8 mouse cellular contexts compared by ENCODE assay signal in the genomic region with DNA sequence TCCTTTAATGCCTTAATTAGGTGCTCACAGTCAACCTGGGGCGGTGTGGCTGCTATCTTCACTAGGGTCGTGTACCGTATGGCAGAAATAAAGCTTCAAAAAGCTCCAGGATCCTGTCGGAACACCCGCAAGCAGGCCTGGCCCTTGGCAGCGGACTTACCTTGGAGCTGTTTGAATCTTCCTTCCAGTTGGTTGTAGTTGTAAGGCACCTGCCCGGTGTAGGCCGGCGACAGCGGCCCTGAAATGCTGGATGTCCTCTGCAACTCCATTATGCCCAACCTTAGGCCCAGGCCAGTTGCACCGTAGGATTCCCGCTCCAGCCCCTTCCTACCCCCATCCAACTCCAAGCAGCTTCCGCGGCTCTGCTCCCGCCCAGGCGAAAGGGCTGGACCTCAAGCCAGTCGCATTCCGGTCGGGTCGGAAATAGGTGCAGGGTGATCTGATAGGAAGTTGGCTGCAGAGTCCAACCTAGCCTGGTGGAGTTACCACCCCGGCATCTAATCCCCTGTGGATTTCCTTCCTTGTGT.
DNase-seq lines count a peak whose midpoint lies in the region; ATAC-seq and TF ChIP-seq lines count a peak whose summit lies in the region.

No protein-coding gene starts in this region.

- H3K4me3 ChIP-seq in G1E (ENCODE audit: low read depth, low read length): peak overlapping the region; percentile 80
- H3K4me3 ChIP-seq in forebrain, embryonic 14.5 days (ENCODE audit: low read depth, low read length): peak overlapping the region; percentile 45
- peak overlapping the region; percentile 53 for H3K4me3 ChIP-seq in hindbrain, embryonic 12.5 days
- H3K4me3 ChIP-seq in liver, embryonic 13.5 days (replicated peaks): peak overlapping the region; percentile 62

- no peak for TF ChIP-seq CTCF in G1E (IDR thresholded peaks at IDR 0.05; ENCODE audit: low read depth, low read length)

- 2% methylated on average over 21 of the region's 21 CpGs for WGBS in forebrain, embryonic 14.5 days
- 2% methylated on average over 21 of the region's 21 CpGs for WGBS in hindbrain, embryonic 12.5 days
- 1% methylated on average over 21 of the region's 21 CpGs for WGBS in liver, embryonic 13.5 days (ENCODE audit: insufficient replicate concordance)

- peaks cover 44% of the 10 kb centered on the region for H3K4me1 ChIP-seq in G1E (ENCODE audit: insufficient read depth, low read depth, low read length)
- H3K4me1 ChIP-seq in forebrain, embryonic 14.5 days (ENCODE audit: control insufficient read depth, insufficient read depth, low read length): peaks cover 4% of the 10 kb centered on the region; the same call in 1 of the 2 replicates
- peaks cover 15% of the 10 kb centered on the region for H3K4me1 ChIP-seq in hindbrain, embryonic 12.5 days
- H3K4me1 ChIP-seq in liver, embryonic 13.5 days (replicated peaks): peaks cover 38% of the 10 kb centered on the region

- H3K9me3 ChIP-seq in G1E (replicated peaks): peaks cover 4% of the 10 kb centered on the region; the same call in 1 of the 2 replicates
- no peaks in the 10 kb centered on the region for H3K9me3 ChIP-seq in forebrain, embryonic 14.5 days (replicated peaks; ENCODE audit: control insufficient read depth, low read length)
- H3K9me3 ChIP-seq in hindbrain, embryonic 12.5 days (replicated peaks): no peaks in the 10 kb centered on the region
- no peaks in the 10 kb centered on the region for H3K9me3 ChIP-seq in liver, embryonic 13.5 days (replicated peaks)

- H3K36me3 ChIP-seq in G1E (replicated peaks): no peaks in the 10 kb centered on the region
- no peaks in the 10 kb centered on the region for H3K36me3 ChIP-seq in forebrain, embryonic 14.5 days (ENCODE audit: control insufficient read depth, insufficient read depth, low read length)
- no peaks in the 10 kb centered on the region for H3K36me3 ChIP-seq in hindbrain, embryonic 12.5 days
- no peaks in the 10 kb centered on the region for H3K36me3 ChIP-seq in liver, embryonic 13.5 days

- H3K9ac ChIP-seq in forebrain, embryonic 14.5 days (ENCODE audit: low read length): peak overlapping the region; percentile 61
- H3K9ac ChIP-seq in hindbrain, embryonic 12.5 days: peak overlapping the region; percentile 66
- H3K9ac ChIP-seq in liver, embryonic 13.5 days: peak overlapping the region; percentile 70

- peak; percentile 30; the same call in 1 of the 2 replicates for ATAC-seq in G1E (ENCODE audit: extremely low read depth, insufficient number of reproducible peaks, low FRiP score, poor library complexity, severe bottlenecking)
- ATAC-seq in forebrain, embryonic 14.5 days: peak; percentile 60
- peak; percentile 74 for ATAC-seq in hindbrain, embryonic 12.5 days (ENCODE audit: low FRiP score)
- peak; percentile 78 for ATAC-seq in liver, embryonic 13.5 days (ENCODE audit: low read depth)

- peak overlapping the region; percentile 58; the same call in 1 of the 2 replicates for H3K27ac ChIP-seq in forebrain, embryonic 14.5 days (ENCODE audit: low read depth, low read length)
- H3K27ac ChIP-seq in hindbrain, embryonic 12.5 days: peak overlapping the region; percentile 62
- peak overlapping the region; percentile 80 for H3K27ac ChIP-seq in liver, embryonic 13.5 days

- DNase-seq in G1E (ENCODE audit: low spot score): peak; percentile 15
- DNase-seq in brain, adult 2 months (ENCODE audit: low read depth, low spot score): peak; percentile 43
- DNase-seq in forebrain, embryonic 14.5 days (ENCODE audit: low spot score): peak; percentile 16
- peak; percentile 39 for DNase-seq in liver, embryonic 13.5 days
- DNase-seq in natural killer cell, adult 2 months (ENCODE audit: low spot score in 2 of 2): peak; percentile 19 to 35
- DNase-seq in thymus, adult 18-20 months: peak; percentile 38 to 62
- DNase-seq in left cerebral cortex, adult 9 months (ENCODE audit: low spot score in 2 of 2): no peak

- H3K4me2 ChIP-seq in forebrain, embryonic 14.5 days (ENCODE audit: low read length): peak overlapping the region; percentile 85
- H3K4me2 ChIP-seq in hindbrain, embryonic 12.5 days (replicated peaks): peak overlapping the region; percentile 79
- H3K4me2 ChIP-seq in liver, embryonic 13.5 days: peak overlapping the region; percentile 84

- H3K27me3 ChIP-seq in G1E (ENCODE audit: insufficient read depth, low read length): peaks cover 11% of the 10 kb centered on the region; the same call in 1 of the 2 replicates
- no peaks in the 10 kb centered on the region for H3K27me3 ChIP-seq in forebrain, embryonic 14.5 days (replicated peaks; ENCODE audit: control insufficient read depth, insufficient read depth, low read length)
- H3K27me3 ChIP-seq in hindbrain, embryonic 12.5 days: no peaks in the 10 kb centered on the region
- peaks cover 35% of the 10 kb centered on the region for H3K27me3 ChIP-seq in liver, embryonic 13.5 days

Comparison
In these comparisons a context has a peak if more than half of its experiments do, and no peak if none do; other contexts are left out.
1. DNase-seq: peak in G1E (single experiment), brain, adult 2 months (single experiment), forebrain, embryonic 14.5 days (single experiment), liver, embryonic 13.5 days (single experiment), natural killer cell, adult 2 months (2 of 2) and thymus, adult 18-20 months (2 of 2); none in left cerebral cortex, adult 9 months (0 of 2).
2. Peak in every context shown above with its lines, with median percentiles within 50 percentile points of each other: ATAC-seq, H3K4me3 ChIP-seq, H3K27ac ChIP-seq, H3K4me2 ChIP-seq and H3K9ac ChIP-seq.